ENCODE assay signal across 9 mouse cellular contexts in genomic region chr4:53628924-53629323, GRCm38 (mm10). TPM values are rescaled to one million over a fixed set of nuclear protein-coding genes. Genes with fewer than 3 reads are reported as not detected.
DNase-seq lines count a peak whose midpoint lies in the region; ATAC-seq lines count a peak whose summit lies in the region.
"Had no signal": no experiment of that assay in that cellular context is flagged by ENCODE, and none has a peak within 500 bp of the region (broad histone marks: within the 10 kb centered on the region; RNA-seq: fewer than 3 reads in every experiment).

No protein-coding gene starts in this region.

- ATAC-seq in megakaryocyte, adult 5-6 weeks (ENCODE audit: poor library complexity, severe bottlenecking): no peak

- peak; percentile 21 for DNase-seq in cerebellum, adult 11-12 months
- DNase-seq in cerebellum, postnatal 25 days: no peak
- peak; percentile 35 for DNase-seq in MN1 (ENCODE audit: low spot score)
- peak; percentile 86 to 88 for DNase-seq in heart, postnatal 10 days
- DNase-seq in kidney, postnatal 25 days: peak; percentile 71 to 78
- no peak for DNase-seq in layer of hippocampus, postnatal 14 days (ENCODE audit: low spot score in 2 of 2)
- no peak for DNase-seq in Muller cell, postnatal 12 days (ENCODE audit: inconsistent ontology term)
- DNase-seq: thymus, adult 18-20 months had no signal

- intact Hi-C loops in heart, postnatal 10 days (cut with DNase I): no loop called here

RNA-seq across cellular contexts. Expression of gene Fsd1l, which starts 2.3 kb away (rescaled TPM):
- 10 to 100 TPM; 44.3 to 59.0 TPM for total RNA-seq in heart, postnatal 10 days (2021)
- total RNA-seq in layer of hippocampus, postnatal 14 days (2021): 10 to 100 TPM; 38.8 to 41.0 TPM
- total RNA-seq in megakaryocyte, adult 5-6 weeks (2015): 6.1 and 10.2 TPM in 2 replicates
- total RNA-seq in megakaryocyte, adult 5-6 weeks (2017): 5.5 and 7.4 TPM in 2 replicates

Comparison
In these comparisons a context has a peak if more than half of its experiments do, and no peak if none do; other contexts are left out.
1. DNase-seq: peak in cerebellum, adult 11-12 months (single experiment), MN1 (single experiment), heart, postnatal 10 days (2 of 2) and kidney, postnatal 25 days (2 of 2); none in cerebellum, postnatal 25 days (0 of 2), layer of hippocampus, postnatal 14 days (0 of 2) and Muller cell, postnatal 12 days (single experiment).